In genomic region chr9:97019231-97019630, GRCm38 (mm10) we compare ENCODE assay signal across 8 mouse cellular contexts. TPM values are rescaled to one million over a fixed set of nuclear protein-coding genes. Genes with fewer than 3 reads are reported as not detected.
DNase-seq lines count a peak whose midpoint lies in the region; ATAC-seq and TF ChIP-seq lines count a peak whose summit lies in the region.

No protein-coding gene starts in this region.

- ATAC-seq in forebrain, embryonic 15.5 days (replicated peaks): no peak
- no peak for ATAC-seq in liver, embryonic 14.5 days (ENCODE audit: insufficient read depth)

- TF ChIP-seq EP300 in liver, embryonic 14.5 days (IDR thresholded peaks at IDR 0.05; ENCODE audit: low read depth): no peak

- no peaks in the 10 kb centered on the region for H3K27me3 ChIP-seq in forebrain, embryonic 15.5 days
- peaks cover 41% of the 10 kb centered on the region for H3K27me3 ChIP-seq in liver, embryonic 14.5 days (ENCODE audit: control insufficient read depth, insufficient read depth, low read length)

- H3K27ac ChIP-seq in ES-E14 (ENCODE audit: insufficient read depth, low read depth, low read length, poor library complexity, severe bottlenecking): no peak overlapping the region
- H3K27ac ChIP-seq in forebrain, embryonic 15.5 days (replicated peaks): peak overlapping the region; percentile 96
- no peak overlapping the region for H3K27ac ChIP-seq in liver, embryonic 14.5 days

- H3K9me3 ChIP-seq in ES-E14 (ENCODE audit: control insufficient read depth, insufficient read depth, low read depth, low read length): no peaks in the 10 kb centered on the region
- H3K9me3 ChIP-seq in forebrain, embryonic 15.5 days: no peaks in the 10 kb centered on the region
- H3K9me3 ChIP-seq in liver, embryonic 14.5 days (ENCODE audit: control insufficient read depth, low read length): no peaks in the 10 kb centered on the region

- peak; percentile 90 for DNase-seq in heart, adult 11 months
- no peak for DNase-seq in heart, adult 9 months (ENCODE audit: low spot score in 2 of 2)
- no peak for DNase-seq in ES-E14 (ENCODE audit: low read depth, low spot score)
- DNase-seq in liver, embryonic 14.5 days (ENCODE audit: low read depth in 3 of 3, low spot score in 3 of 3): no peak
- DNase-seq in frontal cortex, postnatal 36 days (ENCODE audit: low spot score in 2 of 2): no peak
- DNase-seq in right cerebral cortex, adult 18-20 months: no peak
- DNase-seq in left cerebral cortex, adult 8-10 months (ENCODE audit: low spot score in 2 of 2): no peak

- in situ Hi-C loops in ES-E14 (cut with MboI; ENCODE audit: low sequenced_read_pairs in 2 of 2, unreplicated experiment in 2 of 2): no loop called here

- H3K4me2 ChIP-seq in forebrain, embryonic 15.5 days (replicated peaks): peak overlapping the region; percentile 83
- peak overlapping the region; percentile 61 for H3K4me2 ChIP-seq in liver, embryonic 14.5 days (ENCODE audit: low read depth)

- TF ChIP-seq CTCF in liver, embryonic 14.5 days (IDR thresholded peaks at IDR 0.05; ENCODE audit: low read depth): no peak

- no peaks in the 10 kb centered on the region for H3K36me3 ChIP-seq in ES-E14 (ENCODE audit: control insufficient read depth, insufficient read depth, low read length, poor library complexity, severe bottlenecking)
- H3K36me3 ChIP-seq in forebrain, embryonic 15.5 days: no peaks in the 10 kb centered on the region
- no peaks in the 10 kb centered on the region for H3K36me3 ChIP-seq in liver, embryonic 14.5 days (replicated peaks; ENCODE audit: control insufficient read depth, insufficient read depth, low read depth)

- peaks cover 3 to 4% of the 10 kb centered on the region in 2 experiments; a peak in 3 of 4 replicates for H3K4me1 ChIP-seq in ES-E14 (ENCODE audit: control insufficient read depth in 2 of 2, insufficient read depth in 2 of 2, low read length in 2 of 2, poor library complexity in 1 of 2)
- peaks cover 37% of the 10 kb centered on the region for H3K4me1 ChIP-seq in forebrain, embryonic 15.5 days
- peaks cover 0 to 2% of the 10 kb centered on the region in 2 experiments; a peak in 1 of 4 replicates for H3K4me1 ChIP-seq in liver, embryonic 14.5 days (replicated peaks; ENCODE audit: control insufficient read depth in 2 of 2, insufficient read depth in 2 of 2, low read length in 1 of 2)

- under 1% methylated on average over 11 of the region's 11 CpGs for WGBS in forebrain, embryonic 15.5 days
- 2% methylated on average over 11 of the region's 11 CpGs for WGBS in liver, embryonic 14.5 days (ENCODE audit: insufficient replicate concordance)

- peak overlapping the region; percentile 74 to 90 for H3K4me3 ChIP-seq in ES-E14 (ENCODE audit: insufficient read depth in 1 of 2, low read depth in 1 of 2, low read length in 2 of 2, poor library complexity in 1 of 2, severe bottlenecking in 1 of 2)
- peak overlapping the region; percentile 76 for H3K4me3 ChIP-seq in forebrain, embryonic 15.5 days
- 0 out of 4 replicates have a peak overlapping the region, but pooled peaks of 1 of the 2 experiments have one; percentile 5 for H3K4me3 ChIP-seq in liver, embryonic 14.5 days (ENCODE audit: insufficient read depth in 1 of 2, low read depth in 2 of 2, low read length in 2 of 2)

- H3K9ac ChIP-seq in ES-E14 (ENCODE audit: insufficient read depth, low read depth, low read length, poor library complexity, severe bottlenecking): peak overlapping the region; percentile 64
- peak overlapping the region; percentile 93 for H3K9ac ChIP-seq in forebrain, embryonic 15.5 days (replicated peaks)
- H3K9ac ChIP-seq in liver, embryonic 14.5 days (replicated peaks): no peak overlapping the region

TF ChIP-seq in ES-E14, 5 proteins besides CTCF, POLR2A, EP300 and RAD21:
- no peak for TF ChIP-seq MAFK (IDR thresholded peaks at IDR 0.05; ENCODE audit: insufficient read depth, low read depth, low read length)
- no peak for TF ChIP-seq CHD2 (IDR thresholded peaks at IDR 0.05; ENCODE audit: low read depth, low read length)
- TF ChIP-seq HCFC1 (IDR thresholded peaks at IDR 0.05; ENCODE audit: borderline replicate concordance, insufficient read depth, low read length): no peak
- TF ChIP-seq ZNF384 (IDR thresholded peaks at IDR 0.05; ENCODE audit: low read depth, low read length): no peak
- TF ChIP-seq ZC3H11A (IDR thresholded peaks at IDR 0.05; ENCODE audit: borderline replicate concordance, low read depth, low read length): no peak

RNA-seq across cellular contexts. Expression of gene Spsb4, which starts 0.6 kb away (rescaled TPM):
- total RNA-seq in ES-E14 (2012; rRNA removed): 1.6 and 1.7 TPM in 2 replicates
- polyA plus RNA-seq in forebrain, embryonic 15.5 days (2015; fragmentation: Nextera tagmentation; extraction: Ambion mirVana): 24.7 and 25.6 TPM in 2 replicates
- 0.31 TPM in 2 replicates for polyA plus RNA-seq in liver, embryonic 14.5 days (2012; rRNA removed)
- 0.37 and 0.42 TPM in 2 replicates for polyA plus RNA-seq in liver, embryonic 14.5 days (2014; fragmentation: Nextera tagmentation; extraction: Ambion mirVana)
- total RNA-seq in left cerebral cortex, adult 8-10 months (2022): 1 to 10 TPM; 3.7 to 5.1 (median 4.4) TPM
